Mouse (Mus musculus) kidney, adult 9 months (tissue): ENCODE data around the gene Tent5c.
"Not testable (repeated sequence)": the region's sequence is repeated elsewhere in the genome, so short reads cannot be mapped to it uniquely, and the experiment has no call there.

Source experiments
- DNase-seq: peaks from one replicate; pipeline ENCODE4 v3.0.0; 2022

Gene Tent5c

GRCm38 (mm10) chr3:100438461-100439002 is 50.6 kb downstream of the Tent5c start:
- no peak for DNase-seq

GRCm38 (mm10) chr3:100436756-100437155 is 52.4 kb downstream of the Tent5c start:
- no peak for DNase-seq

DNA sequence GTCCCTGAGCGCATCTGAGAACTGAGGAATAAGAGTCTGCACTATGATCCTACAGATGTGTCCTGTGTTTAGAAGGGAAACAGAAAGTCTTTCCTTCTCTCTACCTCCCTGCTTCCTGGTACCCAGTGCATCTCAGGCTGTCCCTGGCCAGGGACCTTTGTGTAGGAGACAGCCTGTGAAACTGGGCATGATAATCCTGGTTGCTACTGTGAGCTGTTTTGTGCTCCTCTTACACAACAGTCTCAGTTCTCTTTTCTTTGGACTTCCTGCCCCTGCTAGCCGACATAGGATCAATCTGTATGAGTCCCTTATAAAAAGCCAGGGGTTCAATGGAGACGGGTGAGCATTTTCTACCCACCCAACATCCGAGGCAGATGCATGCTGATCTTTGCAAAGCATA is 57.4 kb downstream of the Tent5c start:
- no peak for DNase-seq

DNA sequence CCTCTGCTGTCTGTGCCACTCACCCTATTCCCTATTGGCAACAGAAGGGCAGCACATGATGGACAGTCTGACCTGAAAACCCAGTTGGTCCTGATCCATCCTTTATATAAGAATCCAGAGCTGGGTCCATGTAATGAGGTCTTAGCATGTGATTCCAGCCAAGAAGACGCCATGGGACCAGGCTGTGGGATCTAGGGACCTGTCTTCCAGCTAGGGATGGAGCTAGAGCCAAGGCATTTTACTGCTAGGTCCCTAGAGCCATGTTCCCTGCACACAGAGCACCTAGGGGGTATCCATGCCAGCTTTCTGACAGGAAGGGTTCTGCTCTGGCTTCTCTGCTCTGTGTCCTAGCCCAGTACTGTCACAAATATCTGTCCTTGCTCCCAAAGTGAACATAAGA is 58.4 kb downstream of the Tent5c start:
- DNase-seq, result no peak

GRCm38 (mm10) chr3:100430101-100430500 is 59.0 kb downstream of the Tent5c start:
- no peak for DNase-seq

DNA sequence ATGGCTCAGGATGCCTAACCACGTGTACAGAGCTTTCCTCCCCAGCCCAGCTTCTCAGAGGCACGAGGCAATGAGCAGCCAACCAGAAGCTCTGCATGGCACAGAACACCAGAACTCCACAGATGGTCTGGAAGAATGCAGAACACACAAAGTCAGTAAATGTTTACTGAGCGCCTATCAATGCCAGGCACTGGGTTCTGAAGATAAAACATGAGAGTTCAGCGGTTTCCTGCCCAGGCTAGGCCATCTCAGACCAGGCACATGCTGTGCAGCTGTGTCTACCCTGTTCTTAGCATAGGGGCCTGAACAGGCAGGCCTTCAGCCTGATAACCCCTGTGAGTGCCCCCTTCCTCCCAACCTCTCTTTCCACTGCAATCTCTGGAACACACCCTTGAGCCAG is 59.5 kb downstream of the Tent5c start:
- no peak for DNase-seq

GRCm38 (mm10) chr3:100427548-100427947 is 61.6 kb downstream of the Tent5c start:
- no peak for DNase-seq

- DNase-seq, result peak; percentile 74
Measured at GRCm38 (mm10) chr3:100422392-100423167, 66.5 kb downstream of the Tent5c start.

DNA sequence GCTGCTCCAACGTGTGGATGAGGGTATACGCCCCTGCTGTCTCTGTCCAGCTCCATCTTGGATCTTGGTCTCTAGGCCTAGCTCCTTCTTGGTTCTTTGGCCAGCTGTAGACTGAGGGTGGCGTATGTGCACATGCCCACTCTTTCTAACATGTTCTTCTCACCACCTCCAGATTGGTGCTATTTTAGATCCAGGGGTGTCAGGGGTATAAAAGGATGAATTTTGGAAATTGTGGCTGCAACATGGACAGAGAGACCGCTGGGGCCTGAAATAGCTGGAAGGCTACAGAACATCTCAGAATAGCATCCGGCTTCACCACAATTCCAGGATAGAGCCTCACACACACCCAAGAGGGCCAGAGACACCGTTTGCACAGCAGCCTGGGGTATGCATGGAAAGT is 67.8 kb downstream of the Tent5c start:
- no peak for DNase-seq

DNA sequence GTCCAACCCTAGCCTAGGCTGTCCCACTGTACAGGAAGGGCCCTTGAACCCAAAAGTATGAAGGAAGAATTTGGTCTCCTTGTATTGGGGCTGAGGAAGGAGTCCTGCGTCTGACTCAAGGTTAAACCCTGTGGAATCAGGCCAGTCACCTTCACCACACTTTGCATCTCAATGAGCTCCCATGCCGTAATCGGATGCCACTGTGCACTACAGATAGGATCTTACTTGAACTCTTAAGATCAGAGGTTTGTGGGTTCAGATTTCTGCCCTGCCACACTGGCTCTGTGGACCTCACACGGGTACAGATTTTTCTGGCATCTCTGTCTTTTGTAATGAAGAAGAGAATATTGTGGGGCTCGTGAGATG is 68.5 kb downstream of the Tent5c start:
- no peak for DNase-seq

DNA sequence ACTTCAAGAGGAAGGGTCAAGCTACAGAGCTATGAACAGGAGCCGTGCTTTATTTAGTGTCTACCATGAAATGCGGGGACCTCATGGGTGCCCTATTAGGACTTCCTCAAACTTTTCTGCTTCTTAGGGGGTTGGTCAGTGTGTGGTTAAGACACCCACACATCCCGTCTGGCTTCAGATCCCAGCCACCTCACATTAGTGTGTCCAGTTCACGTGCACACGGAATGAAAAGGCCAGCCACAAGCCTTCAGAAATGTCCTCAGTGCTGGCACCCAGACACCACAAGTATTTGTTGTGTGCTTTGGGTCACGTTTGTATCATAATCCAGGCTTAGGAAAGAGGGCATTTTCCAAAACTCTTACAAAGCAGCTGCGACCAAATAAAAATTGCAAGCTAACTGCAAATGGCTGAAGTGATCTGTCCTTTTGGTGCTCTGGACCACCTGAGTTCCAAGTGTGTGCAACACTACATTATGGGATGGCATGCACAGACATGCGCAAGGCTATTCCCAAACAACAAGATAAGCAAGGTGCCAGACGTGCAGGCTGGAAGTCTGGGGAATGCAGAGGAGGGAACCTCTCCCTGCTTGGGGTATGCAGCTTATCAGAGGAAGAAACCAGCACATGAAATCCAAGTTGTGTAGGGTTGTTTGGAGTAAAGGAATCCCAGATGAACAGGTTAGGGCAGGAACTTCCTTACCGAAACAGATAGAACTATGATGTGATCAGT is 69.0 kb downstream of the Tent5c start:
- DNase-seq, result no peak

DNA sequence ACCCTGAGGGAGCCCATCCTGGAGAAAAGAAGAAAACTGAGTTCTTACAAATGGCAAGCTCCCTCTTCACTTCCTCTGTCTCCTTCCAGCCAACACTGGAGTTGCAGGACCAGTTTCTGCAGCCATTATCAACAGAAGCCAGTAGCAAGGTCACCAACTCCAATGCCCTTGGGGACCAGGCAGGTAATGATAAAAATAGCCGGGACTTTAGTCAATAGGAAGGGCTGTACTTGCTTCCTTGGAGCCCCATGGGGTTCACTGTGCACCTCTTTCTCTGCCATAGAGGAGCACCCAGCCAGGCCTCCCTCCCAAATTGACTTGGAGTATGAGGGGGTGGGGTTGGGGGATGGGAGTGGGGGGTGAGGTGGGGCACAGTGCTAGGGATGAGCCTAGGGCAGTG is 70.7 kb downstream of the Tent5c start:
- DNase-seq, result peak; percentile 34

GRCm38 (mm10) chr3:100417772-100418311 is 71.3 kb downstream of the Tent5c start:
- peak; percentile 27 for DNase-seq

DNA sequence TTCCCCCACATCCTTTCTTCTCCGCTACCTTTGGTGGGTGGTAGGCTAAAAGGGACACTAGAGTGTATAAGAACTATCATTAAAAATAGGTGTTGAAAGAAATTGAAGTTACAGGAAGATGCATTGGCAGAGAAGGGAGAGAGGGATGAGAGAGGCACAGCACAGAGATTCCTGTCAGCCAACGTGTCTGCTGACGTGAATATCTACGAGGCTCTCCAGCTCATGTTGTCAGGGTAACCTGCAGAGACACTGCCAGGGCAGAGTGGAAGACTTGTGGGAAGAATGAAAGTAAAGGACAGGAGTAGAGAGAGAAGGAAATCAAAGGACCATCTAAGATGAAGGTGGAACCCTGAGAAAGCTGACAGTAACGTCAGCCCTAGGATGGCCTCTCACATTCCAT is 73.5 kb downstream of the Tent5c start:
- no peak for DNase-seq

GRCm38 (mm10) chr3:100413586-100413985 is 75.5 kb downstream of the Tent5c start:
- not testable (repeated sequence) for DNase-seq

- DNase-seq, result no peak
Measured at GRCm38 (mm10) chr3:100411945-100412344, 77.2 kb downstream of the Tent5c start.

- DNase-seq, result no peak
Measured at GRCm38 (mm10) chr3:100409280-100409679, 79.8 kb downstream of the Tent5c start.

- DNase-seq, result no peak
Measured at GRCm38 (mm10) chr3:100408351-100409043, 80.6 kb downstream of the Tent5c start.

DNA sequence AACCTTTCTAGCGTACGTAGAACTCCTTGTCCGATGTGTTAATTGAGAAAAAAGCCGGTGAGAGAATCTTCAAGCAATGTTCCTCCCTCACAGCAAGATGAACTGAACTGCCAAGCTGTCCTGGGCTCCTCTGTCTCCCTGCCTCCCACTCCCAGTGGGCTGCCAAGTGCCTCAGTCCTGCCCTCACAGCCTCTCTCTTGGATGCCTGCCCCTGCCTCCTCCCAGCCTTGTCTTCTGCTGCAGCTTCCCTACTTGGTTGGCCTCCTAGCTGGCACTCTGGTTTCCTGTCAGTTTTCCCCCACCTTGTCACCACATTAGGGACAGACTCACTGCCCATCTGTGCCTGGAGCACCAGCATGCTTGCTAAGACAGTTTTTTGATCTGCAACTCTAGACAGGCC is 86.5 kb downstream of the Tent5c start:
- no peak for DNase-seq
